Mouse (Mus musculus) testis, adult 2 months (tissue): Measurements from ENCODE around the gene Nudc.

ENCODE experiments used
- CTCF ChIP-seq: fragments of 200-500 bp; IDR thresholded peaks from 2 replicates; pipeline ENCODE4 v1.5.1; 2012; ENCODE audit warnings: low read depth, mild to moderate bottlenecking, inconsistent platforms, low read length, moderate library complexity; ENCODE audit not compliant: control insufficient read depth, insufficient read depth, insufficient replicate concordance
- POLR2A ChIP-seq: fragments of 200-500 bp; IDR thresholded peaks from 2 replicates; pipeline ENCODE4 v1.6.1; 2012; ENCODE audit warnings: low read depth, mild to moderate bottlenecking, inconsistent platforms, low read length, moderate library complexity; ENCODE audit not compliant: control insufficient read depth

GRCm38 (mm10) chr4:133552768-133553447, 7.1 kb upstream of the Nudc start, which contains the start of gene Nr0b2:
- TF ChIP-seq CTCF (no peak), POLR2A (no peak)
